Mouse (Mus musculus) midbrain, embryonic 12.5 days (tissue): ENCODE data around the gene Mycs. TPM values are rescaled to one million over a fixed set of nuclear protein-coding genes. Genes with fewer than 3 reads are reported as not detected.

Experiments used
- ATAC-seq: fragments of 200-750 bp; cut with Nextera tagmentation; 2 replicates; pipeline ENCODE4 v1.8.0; 2017; ENCODE audit warnings: low read depth, moderate TSS enrichment, moderate library complexity; ENCODE audit not compliant: low FRiP score
- H3K27ac ChIP-seq: fragments of 300-500 bp; sonication (generic); replicated peaks from 2 replicates; pipeline ENCODE4 v1.5.1; 2016; ENCODE audit warnings: mild to moderate bottlenecking
- H3K27me3 ChIP-seq: fragments of 300-500 bp; sonication (generic); 2 replicates; pipeline ENCODE4 v1.6.1; 2016; ENCODE audit warnings: mild to moderate bottlenecking
- H3K36me3 ChIP-seq: fragments of 300-500 bp; sonication (generic); 2 replicates; pipeline ENCODE4 v1.6.1; 2016
- H3K4me1 ChIP-seq: fragments of 300-500 bp; sonication (generic); 2 replicates; pipeline ENCODE4 v1.6.1; 2016
- H3K4me2 ChIP-seq: fragments of 300-500 bp; sonication (generic); replicated peaks from 2 replicates; pipeline ENCODE4 v1.6.1; 2016; ENCODE audit warnings: mild to moderate bottlenecking, moderate library complexity
- H3K4me3 ChIP-seq: fragments of 300-500 bp; sonication (generic); 2 replicates; pipeline ENCODE4 v1.5.1; 2016; ENCODE audit warnings: mild to moderate bottlenecking
- H3K9ac ChIP-seq: fragments of 300-500 bp; sonication (generic); replicated peaks from 2 replicates; pipeline ENCODE4 v1.6.1; 2016; ENCODE audit warnings: mild to moderate bottlenecking, moderate library complexity
- H3K9me3 ChIP-seq: fragments of 300-500 bp; sonication (generic); 2 replicates; pipeline ENCODE4 v1.6.1; 2016; ENCODE audit warnings: mild to moderate bottlenecking
- WGBS: fragments of 180-500 bp; shearing (Covaris S2); methylation state at CpG from one replicate; pipeline ENCODE4 v1.1.7; 2016; 5-methylcytosine and 5-hydroxymethylcytosine counted together
- polyA plus RNA-seq: library from polyadenylated mRNA; unstranded; fragments of >200 nt; fragmentation: Nextera tagmentation; extraction: Ambion mirVana; gene quantifications from 2 replicates; pipeline ENCODE4 v1.2.1, GENCODE M21; 2016

The Mycs gene
- not detected in 2 replicates for polyA plus RNA-seq

DNA sequence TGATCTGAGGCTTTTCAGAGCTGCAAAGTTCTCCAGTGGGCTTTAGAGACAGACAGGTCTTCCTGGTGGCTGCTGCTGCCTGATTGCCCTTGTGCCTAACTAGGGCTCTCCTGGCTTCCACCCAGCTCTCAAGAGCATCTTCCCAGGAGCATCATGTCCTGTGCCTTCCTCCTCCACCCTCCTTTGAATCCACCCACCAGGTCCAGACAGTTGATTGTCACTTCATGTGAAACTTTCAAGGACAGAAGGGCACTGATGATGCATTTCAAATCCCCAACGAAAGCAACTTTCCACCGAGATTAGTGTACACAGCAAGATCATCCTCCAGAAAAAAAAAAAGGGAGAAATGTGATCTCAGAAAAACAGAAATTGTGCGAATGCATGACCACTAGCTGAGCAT lies at the start of gene Mycs:
TSS of gene Mycs (minus strand) at position 101 of the 400 bp plus-strand sequence.
- H3K27me3 ChIP-seq: 0 out of 2 replicates have a peak, but pooled peaks cover 3% of the 10 kb centered on the region
- no peak for ATAC-seq
- H3K9ac ChIP-seq: no peak within 1 kb of the TSS
- peak within 1 kb of the TSS; percentile 27 for H3K4me2 ChIP-seq
- no peaks in the 10 kb centered on the region for H3K9me3 ChIP-seq
- H3K27ac ChIP-seq: no peak within 1 kb of the TSS
- WGBS: 86% methylated on average over 3 of the region's 3 CpGs
- peak within 1 kb of the TSS; percentile 9; the same call in 1 of the 2 replicates for H3K4me3 ChIP-seq
- H3K36me3 ChIP-seq: no peaks in the 10 kb centered on the region
- H3K4me1 ChIP-seq: no peaks in the 10 kb centered on the region

- Histone ChIP-seq H3K4me3 (0 out of 2 replicates have a peak overlapping the region, but pooled peaks have one; percentile 9), H3K4me2 (peak overlapping the region; percentile 27), H3K27ac (no peak overlapping the region), H3K9me3 (no peaks in the 10 kb centered on the region), H3K9ac (no peak overlapping the region), H3K27me3 (0 out of 2 replicates have a peak, but pooled peaks cover 3% of the 10 kb centered on the region), H3K4me1 (no peaks in the 10 kb centered on the region), H3K36me3 (no peaks in the 10 kb centered on the region)
- no peak for ATAC-seq
- WGBS: 24% methylated on average over 24 of the region's 24 CpGs
Measured at GRCm38 (mm10) chrX:5468022-5468421, 1.0 kb downstream of the Mycs start.

Other genes with a start within 250 kb of the Mycs start
- gene Btbd35f7, start 199.8 kb upstream of the Mycs start, polyA plus RNA-seq: not detected in 2 replicates